Mouse (Mus musculus) 3T3-L1 (cell line): ENCODE measurements around the gene Mcm3ap.

Experiments used
- DNase-seq: peaks from one replicate; pipeline ENCODE4 v3.0.0-alpha.2; 2015; ENCODE audit warnings: low read depth, low spot score

The Mcm3ap gene

GRCm38 (mm10) chr10:76468203-76469162, at the start of gene Mcm3ap, which contains the start of gene Ybey:
Mcm3ap (plus strand) TSS chr10:76468927.
Ybey (minus strand) TSS chr10:76469114.
- DNase-seq, result peak; percentile 93

- DNase-seq, result no peak
These were observed 43.1 kb upstream of the Mcm3ap start for GRCm38 (mm10) chr10:76425674-76426073.

- no peak for DNase-seq
These were observed 34.8 kb upstream of the Mcm3ap start for GRCm38 (mm10) chr10:76433925-76434324.

- no peak for DNase-seq
These were observed 29.4 kb upstream of the Mcm3ap start for GRCm38 (mm10) chr10:76439107-76439890.

GRCm38 (mm10) chr10:76440281-76440680, 28.4 kb upstream of the Mcm3ap start, which contains the start of gene AC141477.1:
AC141477.1 (minus strand) TSS chr10:76440444.
- no peak for DNase-seq

GRCm38 (mm10) chr10:76442178-76443088, 26.3 kb upstream of the Mcm3ap start, which contains the start of gene Pcnt:
Pcnt (minus strand) TSS chr10:76442786.
- peak; percentile 97 for DNase-seq

- no peak for DNase-seq
These were observed 22.6 kb upstream of the Mcm3ap start for GRCm38 (mm10) chr10:76445996-76446681.

- no peak for DNase-seq
These were observed 21.1 kb upstream of the Mcm3ap start for GRCm38 (mm10) chr10:76447406-76448229.

- DNase-seq, result no peak
These were observed 19.9 kb upstream of the Mcm3ap start, which contains the start of gene 2610028H24Rik for GRCm38 (mm10) chr10:76448851-76449250. 2610028H24Rik (plus strand) TSS chr10:76449081.

GRCm38 (mm10) chr10:76455289-76455688, 13.4 kb upstream of the Mcm3ap start:
- peak; percentile 81 for DNase-seq

GRCm38 (mm10) chr10:76461255-76461654, 7.5 kb upstream of the Mcm3ap start:
- peak; percentile 57 for DNase-seq

- no peak for DNase-seq
These were observed 6.4 kb upstream of the Mcm3ap start for GRCm38 (mm10) chr10:76462312-76462711.

- no peak for DNase-seq
These were observed 6.0 kb upstream of the Mcm3ap start for GRCm38 (mm10) chr10:76462721-76463120.

- no peak for DNase-seq
These were observed 5.0 kb downstream of the Mcm3ap start for GRCm38 (mm10) chr10:76473759-76474158.

- DNase-seq, result no peak
These were observed 12.1 kb downstream of the Mcm3ap start for GRCm38 (mm10) chr10:76480851-76481250.

- no peak for DNase-seq
These were observed 12.8 kb downstream of the Mcm3ap start for GRCm38 (mm10) chr10:76481480-76481879.

- no peak for DNase-seq
These were observed 17.6 kb downstream of the Mcm3ap start for GRCm38 (mm10) chr10:76486302-76486701.

- DNase-seq, result no peak
These were observed 19.5 kb downstream of the Mcm3ap start for GRCm38 (mm10) chr10:76488265-76488664.

- DNase-seq, result no peak
These were observed 20.5 kb downstream of the Mcm3ap start for GRCm38 (mm10) chr10:76489205-76489604.
